Mouse (Mus musculus): Measurements from ENCODE around the gene Slc35g3.

Slc35g3 gene

DNA sequence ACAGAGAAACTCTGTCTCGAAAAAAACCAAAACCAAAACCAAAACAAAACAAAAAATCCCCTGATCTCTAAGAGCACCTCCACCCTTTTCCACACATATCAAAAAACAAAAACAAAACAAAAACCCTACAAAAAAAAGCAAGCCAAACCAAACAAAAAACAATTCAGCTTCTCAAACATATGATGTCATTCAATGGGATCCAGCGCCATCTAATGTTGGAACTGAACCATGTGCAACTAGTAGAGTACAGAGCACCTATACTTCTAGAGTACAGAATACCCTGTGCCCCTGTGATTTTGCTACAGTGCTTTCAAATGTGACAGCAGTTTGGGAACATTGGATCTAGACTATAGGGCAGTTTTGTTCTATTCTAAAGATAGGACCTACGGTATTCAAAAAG is 7.1 kb downstream of the Slc35g3 start:
- peak in 1 of 2 experiments; percentile 56 for DNase-seq (ENCODE audit: low spot score in 2 of 2)

DNA sequence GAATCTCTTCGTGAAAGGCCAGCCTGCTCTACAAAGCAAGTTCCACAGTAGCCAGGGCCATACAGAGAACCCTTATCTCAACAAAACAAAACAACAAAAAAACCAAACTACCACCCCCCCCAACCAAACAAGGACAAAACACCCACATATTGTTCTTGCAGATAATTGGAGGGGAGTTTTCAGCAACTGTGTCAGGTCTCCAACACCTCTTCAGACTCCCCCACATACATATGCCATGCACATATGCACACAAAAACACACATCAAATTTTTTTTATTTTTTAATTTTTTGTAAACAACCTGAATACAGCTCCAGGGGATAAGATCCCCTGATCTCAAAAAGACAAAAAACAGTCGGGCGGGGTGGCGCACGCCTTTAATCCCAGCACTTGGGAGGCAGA is 7.5 kb downstream of the Slc35g3 start:
- no peak for DNase-seq (ENCODE audit: low spot score in 2 of 2)

DNA sequence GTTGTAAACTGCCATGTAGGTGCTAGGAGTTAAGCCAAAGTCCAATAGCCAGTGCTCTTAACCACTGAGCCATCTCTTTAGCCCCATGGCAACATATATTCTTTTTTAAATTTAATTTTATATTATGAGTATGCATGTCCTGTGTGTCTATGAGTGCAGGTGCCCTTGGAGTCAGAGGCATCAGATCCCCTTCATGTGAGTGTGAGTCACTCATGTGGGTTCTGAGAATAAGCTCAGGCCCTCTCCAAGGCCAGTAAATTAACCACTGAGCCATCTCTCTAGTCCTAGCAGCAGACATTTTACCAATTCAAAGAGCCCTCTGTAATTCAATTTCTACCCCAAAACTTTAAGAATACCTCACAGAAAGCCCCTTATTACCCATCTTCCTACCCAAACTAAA is 9.1 kb downstream of the Slc35g3 start:
- DNase-seq (ENCODE audit: low spot score in 2 of 2): no peak

DNA sequence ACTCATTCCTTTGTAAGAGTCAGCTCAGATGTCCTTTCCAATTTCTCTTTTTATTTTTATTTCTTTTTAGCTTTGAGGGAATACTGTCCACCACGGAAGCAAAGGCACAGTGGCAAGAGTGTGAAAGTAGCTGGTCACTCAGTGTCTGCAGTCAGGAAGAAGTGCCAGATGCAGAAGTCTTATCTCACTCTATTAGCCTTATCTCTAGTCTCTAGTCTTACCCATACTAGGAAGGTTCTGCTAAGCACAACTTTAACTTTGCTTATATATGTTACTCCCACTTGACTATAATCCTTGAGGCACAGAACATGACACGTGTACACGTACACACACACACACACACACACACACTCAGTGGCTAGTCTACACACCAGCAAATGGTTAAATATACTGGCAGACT is 10.1 kb downstream of the Slc35g3 start:
- DNase-seq (ENCODE audit: low spot score in 2 of 2): no peak

DNA sequence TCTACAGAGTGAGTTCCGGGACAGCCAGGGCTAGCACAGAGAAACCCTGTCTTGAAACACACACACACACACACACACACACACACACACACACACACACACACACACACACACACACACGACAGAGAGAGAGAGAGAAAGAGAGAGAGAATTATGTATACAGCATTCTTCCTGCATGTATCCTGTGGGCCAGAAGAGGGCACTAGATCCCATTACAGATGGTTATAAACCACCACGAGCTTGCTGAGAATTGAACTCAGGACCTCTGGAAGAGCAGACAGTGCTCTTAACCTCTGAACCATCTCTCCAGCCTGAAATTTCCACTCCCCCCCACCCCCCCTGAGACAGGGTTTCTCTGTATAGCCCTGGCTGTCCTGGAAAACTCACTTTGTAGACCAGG is 30.4 kb downstream of the Slc35g3 start:
- peak in 1 of 2 experiments; percentile 36 for DNase-seq (ENCODE audit: low spot score in 2 of 2)

DNA sequence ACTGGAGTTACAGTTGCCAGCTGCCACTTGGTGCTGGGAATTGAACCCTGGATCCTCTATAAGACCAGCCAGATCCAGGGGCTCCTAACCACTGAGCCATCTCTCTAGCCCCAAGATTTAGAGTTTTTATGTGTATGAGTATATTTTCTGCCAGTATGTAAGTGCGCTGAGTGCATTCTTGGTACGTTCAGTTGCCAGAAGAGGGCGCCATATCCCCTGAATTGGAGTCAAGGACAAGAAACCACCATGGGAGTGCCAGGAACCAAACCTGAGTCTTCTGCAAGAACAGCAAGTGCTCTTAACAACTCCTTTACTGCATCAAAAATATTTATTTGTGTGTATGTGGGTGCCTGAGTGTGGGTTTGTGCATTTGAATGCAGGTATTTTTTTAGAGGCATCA is 32.7 kb downstream of the Slc35g3 start:
- DNase-seq (ENCODE audit: low spot score in 2 of 2): peak; percentile 65 to 83

DNA sequence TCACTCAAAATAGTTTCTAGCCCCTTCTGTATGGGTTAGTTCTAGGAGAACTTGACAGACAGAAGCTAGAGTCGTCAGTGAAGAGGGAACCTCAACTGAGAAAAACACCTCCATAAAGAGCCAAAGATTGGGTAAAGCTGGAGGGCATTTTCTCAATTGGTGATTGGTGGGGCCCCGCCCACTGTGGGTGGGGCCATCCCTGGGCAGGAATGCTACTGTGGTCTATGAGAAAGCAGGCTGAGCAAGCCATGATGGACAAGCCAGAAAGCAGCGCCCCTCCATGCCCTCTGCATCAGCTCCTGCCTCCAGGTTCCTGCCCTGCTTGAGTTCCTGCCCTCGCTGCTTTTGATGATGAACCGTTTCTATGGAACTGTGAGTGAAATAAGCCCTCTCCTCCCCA is 35.8 kb downstream of the Slc35g3 start:
- DNase-seq (ENCODE audit: low spot score in 2 of 2): peak; percentile 18 to 58

DNA sequence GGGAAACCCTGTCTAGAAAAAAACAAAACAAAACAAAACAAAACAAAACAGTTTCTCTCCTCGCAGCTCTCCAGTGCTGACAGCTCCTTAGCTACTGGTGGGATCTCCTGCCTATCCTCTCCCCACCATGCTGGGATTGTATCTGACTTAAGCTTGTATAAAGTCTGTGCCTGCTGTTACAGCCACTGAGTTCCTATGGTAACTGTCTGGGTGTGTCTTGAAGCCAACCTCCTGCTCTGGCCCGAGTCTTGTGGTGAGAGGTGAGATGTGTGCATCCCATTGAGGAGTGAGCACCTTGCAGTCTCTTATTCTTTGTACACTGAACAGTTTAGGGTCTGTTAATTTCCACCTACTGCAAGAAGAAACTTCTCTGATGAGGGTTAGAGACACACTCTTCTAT is 38.7 kb downstream of the Slc35g3 start:
- DNase-seq (ENCODE audit: low spot score in 2 of 2): no peak

DNA sequence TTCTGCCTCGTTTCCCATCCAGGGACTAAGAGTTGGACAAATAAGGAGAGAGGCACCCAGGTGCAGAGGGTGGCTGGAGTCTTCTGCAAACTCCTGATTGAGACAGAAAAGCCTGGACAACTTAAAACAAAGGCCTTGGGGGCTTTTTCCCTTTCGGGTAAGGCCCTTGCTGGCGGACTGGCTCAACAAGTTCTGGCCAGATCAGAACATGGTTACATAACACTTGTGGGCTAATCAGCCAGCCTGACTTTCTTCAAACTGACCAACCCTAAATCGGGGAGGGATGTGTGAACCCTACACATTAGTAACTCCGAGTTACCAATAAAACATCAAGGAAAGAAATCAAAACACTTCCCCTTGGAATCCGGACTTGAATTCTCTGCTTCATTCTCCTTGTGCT is 40.9 kb downstream of the Slc35g3 start:
- no peak for DNase-seq (ENCODE audit: low spot score in 2 of 2)

DNA sequence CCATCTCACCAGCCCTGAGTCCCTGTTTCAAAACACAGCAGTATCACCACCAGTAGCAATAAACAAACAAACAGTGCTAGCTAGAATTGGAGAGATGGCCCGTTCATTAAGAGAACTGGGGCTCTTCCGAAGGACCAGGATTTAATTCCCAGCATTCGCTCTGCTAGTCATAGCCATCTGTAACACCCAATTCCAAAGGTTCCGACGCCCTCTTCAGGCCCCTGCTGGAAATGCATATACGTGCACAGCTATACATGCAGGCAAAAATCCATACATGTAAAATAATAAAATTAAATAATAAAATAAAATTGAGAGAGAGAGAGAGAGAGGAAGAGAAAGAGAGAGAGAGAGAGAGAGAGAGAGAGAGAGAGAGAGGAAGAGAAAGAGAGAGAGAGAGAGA is 42.3 kb downstream of the Slc35g3 start:
- peak in 1 of 2 experiments; percentile 52 for DNase-seq (ENCODE audit: low spot score in 2 of 2)

DNA sequence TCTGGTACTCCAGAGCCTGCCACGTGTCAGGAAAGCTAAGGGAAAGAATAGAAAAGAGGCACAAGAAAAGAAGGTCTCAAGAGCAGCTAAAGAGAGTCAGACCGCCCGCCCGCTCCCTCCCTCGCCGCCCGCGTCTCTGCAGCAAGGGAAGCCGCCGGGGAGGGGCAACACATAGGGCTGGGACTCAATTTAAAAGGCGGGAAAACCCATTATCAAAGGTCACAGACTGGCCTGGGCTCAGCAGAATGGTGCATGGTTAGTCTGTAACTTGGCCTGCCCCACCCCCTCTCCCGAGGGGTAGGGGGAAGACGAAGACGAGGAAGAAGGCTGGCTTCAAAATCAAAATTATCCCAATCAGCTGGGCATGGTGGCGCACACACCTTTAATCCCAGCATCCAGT is 43.1 kb downstream of the Slc35g3 start:
- DNase-seq (ENCODE audit: low spot score in 2 of 2): peak in 1 of 2 experiments; percentile 55

DNA sequence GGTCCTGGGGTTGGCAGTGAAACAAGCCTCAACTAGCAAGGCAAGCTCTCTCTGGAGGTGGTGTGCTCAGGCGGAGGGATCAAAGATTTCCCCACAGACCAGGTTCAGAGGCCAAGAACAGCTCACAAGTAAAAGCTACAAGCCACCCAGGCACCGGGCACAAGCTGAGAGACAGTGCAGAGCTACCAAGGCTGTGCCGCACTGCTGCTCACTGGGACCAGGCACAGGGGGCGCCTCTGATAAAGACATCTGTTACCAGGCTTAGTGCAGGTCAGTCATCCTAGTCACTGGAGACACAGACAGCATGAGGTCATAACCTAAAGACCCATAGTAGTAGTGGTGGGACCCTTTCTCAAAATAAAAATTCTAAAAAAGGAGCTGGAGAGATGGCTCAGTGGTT is 44.8 kb downstream of the Slc35g3 start:
- no peak for DNase-seq (ENCODE audit: low spot score in 2 of 2)

DNA sequence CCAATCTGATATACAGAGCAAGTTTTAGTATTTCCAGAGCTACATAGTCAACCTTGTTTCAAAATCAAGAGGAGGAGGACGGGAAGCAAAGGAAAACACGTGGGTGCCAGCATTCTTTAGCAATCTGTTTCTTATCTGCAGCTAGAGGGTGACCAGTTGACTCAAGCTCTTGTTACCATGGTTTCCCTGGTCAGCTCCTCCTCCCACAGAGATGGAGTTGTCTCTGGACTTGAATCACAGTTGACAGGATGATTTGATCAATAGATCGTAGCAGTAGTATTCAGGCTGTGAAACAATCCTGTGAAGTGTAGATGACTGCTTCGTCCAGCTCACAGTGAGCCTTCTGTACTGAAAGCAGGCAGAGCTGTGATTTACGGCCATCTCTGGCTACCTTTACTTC is 45.8 kb downstream of the Slc35g3 start:
- no peak for DNase-seq (ENCODE audit: low spot score in 2 of 2)

DNA sequence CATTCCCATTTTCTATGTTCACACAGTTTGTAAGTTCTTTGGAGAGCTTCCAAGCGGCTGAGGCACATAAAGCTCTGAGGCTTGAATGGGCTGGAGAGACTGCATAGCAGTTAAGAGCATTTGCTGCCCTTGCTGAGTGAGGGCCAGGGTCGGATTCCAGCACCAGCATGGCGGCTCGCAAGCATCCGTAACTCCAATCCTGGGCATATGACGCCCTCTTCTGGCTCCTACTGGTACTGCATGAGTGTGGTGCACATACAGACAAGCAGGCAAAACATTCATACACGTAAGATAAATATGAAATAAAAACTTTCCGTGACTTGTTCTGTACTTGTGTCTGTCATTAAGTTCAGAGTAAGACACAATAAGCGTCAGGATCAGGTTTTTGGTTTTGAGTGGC is 46.3 kb downstream of the Slc35g3 start:
- DNase-seq (ENCODE audit: low spot score in 2 of 2): peak in 1 of 2 experiments; percentile 56

DNA sequence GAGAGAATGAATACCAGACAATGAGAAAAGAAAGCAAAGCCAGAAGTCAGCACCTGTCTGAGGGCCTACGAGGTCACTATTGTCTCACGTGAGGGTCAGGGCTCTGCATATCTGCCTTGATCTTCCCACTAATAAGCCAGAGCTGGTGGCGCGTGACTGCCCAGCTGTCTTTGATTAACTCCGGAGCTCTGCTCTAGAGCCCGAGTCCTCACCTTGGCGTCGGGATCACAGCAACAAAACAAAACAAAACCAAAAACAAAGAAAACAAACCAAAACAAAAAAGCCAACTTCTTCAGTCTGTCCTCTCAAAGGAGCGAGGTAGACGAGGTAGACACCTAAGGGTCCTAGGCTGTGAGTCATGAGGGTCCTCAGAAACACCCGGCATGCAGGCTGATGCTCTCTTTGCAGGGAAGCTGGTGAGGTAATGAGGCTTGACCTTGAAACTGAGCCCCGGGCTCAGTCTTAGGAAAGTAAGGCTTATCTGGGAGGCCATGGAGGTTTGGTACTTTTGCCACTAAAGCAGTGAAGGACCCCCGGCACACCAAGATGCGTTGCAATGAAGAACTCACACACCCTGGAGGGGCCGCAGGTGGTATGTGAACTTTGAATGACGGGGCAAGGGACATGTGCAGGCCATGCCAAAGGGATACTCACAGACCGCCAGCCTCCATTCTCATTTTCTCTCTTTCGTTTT is 47.0 kb downstream of the Slc35g3 start:
- no peak for DNase-seq (ENCODE audit: low spot score in 2 of 2)

DNA sequence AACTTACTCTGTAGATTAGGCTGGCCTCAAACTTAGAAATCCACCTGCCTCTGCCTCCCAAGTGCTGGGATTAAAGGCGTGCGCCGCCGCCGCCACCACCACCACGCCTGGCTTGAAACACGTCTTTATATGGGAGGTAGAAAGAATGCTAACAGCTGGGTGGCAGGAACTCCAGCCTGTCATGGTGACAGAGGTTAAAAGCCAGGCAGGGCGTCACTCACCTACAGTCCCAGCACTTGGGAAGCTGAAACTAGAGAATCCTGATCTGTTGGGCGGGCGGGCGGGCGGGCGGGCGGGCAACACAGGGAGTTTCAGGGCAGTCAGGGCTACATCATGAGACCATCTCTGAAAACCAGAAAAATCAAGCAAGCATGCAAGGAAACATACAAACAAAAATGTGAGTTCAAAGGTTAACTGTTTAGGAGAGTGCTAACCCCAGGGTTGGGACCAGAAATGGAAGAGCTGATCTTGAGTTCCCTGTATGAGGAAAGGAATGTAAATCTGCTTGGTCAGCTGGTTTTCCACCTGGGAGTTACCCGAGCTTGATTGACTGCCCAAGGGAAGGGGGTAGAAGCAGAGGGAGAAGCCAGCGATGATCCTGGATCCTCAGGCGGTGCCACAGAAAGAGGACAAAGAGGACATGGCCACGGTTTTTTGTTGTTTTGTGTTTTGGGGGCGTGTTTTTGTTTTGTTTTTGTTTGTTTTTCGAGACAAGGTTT is 48.7 kb downstream of the Slc35g3 start:
- DNase-seq (ENCODE audit: low spot score in 2 of 2): no peak

DNA sequence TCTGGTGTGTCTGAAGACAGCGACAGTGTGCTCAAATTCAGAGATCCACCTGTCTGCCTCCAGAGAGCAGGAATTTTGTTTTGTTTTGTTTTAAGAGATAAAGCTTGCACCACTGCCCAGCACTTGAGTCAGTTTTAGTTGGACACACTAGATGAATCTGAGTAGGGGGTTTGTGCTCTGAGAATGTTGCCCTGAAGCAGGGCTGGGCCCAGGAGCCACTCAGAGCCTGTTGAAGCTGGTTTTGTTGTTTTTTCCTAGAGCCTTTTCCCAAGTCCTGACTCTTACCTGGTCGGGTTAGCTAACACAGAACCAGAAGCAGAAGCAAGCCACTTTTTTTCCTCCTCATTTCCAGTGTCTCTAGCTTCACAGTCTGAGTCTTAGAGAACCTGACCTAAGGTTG is 50.7 kb downstream of the Slc35g3 start:
- no peak for DNase-seq (ENCODE audit: low spot score in 2 of 2)

DNA sequence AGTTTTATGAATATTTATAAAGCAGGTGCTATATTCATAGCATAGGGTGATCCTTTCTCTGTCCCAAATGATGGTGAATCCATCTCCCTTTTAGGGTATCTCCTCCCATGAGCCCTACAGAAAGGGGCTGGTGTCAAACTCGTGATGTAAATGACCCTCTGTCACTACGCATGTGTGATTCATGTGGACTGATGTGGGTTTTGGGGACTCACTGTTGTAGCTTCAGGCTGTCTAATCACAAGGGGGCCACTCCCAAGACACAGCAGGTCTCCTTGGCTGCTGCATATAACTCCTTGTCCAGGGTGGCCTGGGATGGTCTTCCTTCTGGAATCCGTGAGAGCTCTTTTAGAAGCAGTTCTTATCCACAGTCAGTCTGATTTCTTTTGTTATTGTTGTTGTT is 51.3 kb downstream of the Slc35g3 start:
- no peak for DNase-seq (ENCODE audit: low spot score in 2 of 2)

All from spleen, postnatal 10 days (tissue).